Mouse (Mus musculus) layer of hippocampus, postnatal 14 days (tissue): Measurements from ENCODE around the gene Eci1. TPM values are rescaled to one million over a fixed set of nuclear protein-coding genes. Genes with fewer than 3 reads are reported as not detected.
"Not testable (repeated sequence)": the region's sequence is repeated elsewhere in the genome, so short reads cannot be mapped to it uniquely, and the experiment has no call there.

Experiments
- DNase-seq, 2 experiments: peaks; one replicate each; pipeline ENCODE4 v3.0.0; 2021 to 2022; ENCODE audit warnings: low spot score in 2 of 2, mixed read lengths in 1 of 2
- long read RNA-seq, 2 experiments: library from polyadenylated mRNA; stranded (forward); transcript quantifications; one replicate each; pipeline ENCODE4 v2.0.0; 2021
- total RNA-seq, 2 experiments: library from RNA; stranded (reverse); gene quantifications; 2 replicates each; pipeline ENCODE4 v1.2.3; 2021

Gene Eci1
- 10 to 100 TPM; 25.4 to 28.0 TPM for total RNA-seq
- long read RNA-seq, experiment 1, transcript Eci1-205 (7 exons, 1,137 nt) = major isoform, 14 of 17 reads
- long read RNA-seq, experiment 1, partial matches to known transcripts = 1 of 17 reads
- long read RNA-seq, experiment 1, other reads (novel, unspliced or antisense) = 2 of 17 reads
- long read RNA-seq, experiment 2, transcript Eci1-205 (7 exons, 1,137 nt) = major isoform, 19 of 31 reads
- long read RNA-seq, experiment 2, partial matches to known transcripts = 10 of 31 reads
- long read RNA-seq, experiment 2, other reads (novel, unspliced or antisense) = 2 of 31 reads

- DNase-seq = peak; percentile 88 to 94
Measured at GRCm38 (mm10) chr17:24426471-24427169, at the start of gene Eci1. Eci1 (plus strand) TSS chr17:24426641.

DNA sequence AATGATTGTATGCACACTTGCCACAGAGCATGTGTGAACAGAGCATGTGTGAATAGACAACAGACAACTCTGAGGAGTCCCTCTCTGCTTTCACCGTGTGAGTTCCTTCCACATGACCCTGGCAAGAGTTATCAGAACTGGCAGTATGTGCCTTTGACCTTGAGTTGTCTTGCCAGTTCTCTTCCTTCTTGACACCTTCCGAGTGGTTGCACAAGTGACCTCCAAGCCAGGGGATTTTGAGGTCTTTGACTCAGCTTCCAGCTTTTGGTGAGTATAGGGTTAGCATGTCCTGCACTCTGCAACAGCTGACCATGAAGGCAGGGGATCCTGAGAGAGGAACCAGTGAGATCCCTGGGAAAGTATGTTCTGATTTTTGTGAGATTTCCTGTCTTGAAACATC lies 47.9 kb upstream of the Eci1 start:
- DNase-seq = no peak

DNA sequence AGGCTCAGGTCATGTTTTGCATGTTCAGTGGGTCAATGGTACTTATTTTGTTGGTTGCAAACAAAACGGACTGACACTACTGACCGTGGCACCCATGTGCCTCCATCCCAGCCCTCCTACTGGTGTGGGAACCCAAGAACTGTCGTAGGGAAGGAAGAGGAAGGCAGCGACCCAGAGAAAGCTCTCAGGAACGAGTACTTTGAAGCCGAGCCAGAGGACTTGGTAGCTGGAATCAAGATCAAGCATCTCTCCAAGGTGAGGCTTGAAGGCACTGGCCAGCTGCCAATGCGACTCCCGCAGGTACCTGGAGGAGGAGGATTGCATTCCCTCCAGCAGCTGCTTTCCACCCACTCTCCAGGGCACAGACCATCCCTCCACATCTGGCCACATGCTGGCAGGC lies 42.7 kb upstream of the Eci1 start:
- no peak for DNase-seq

GRCm38 (mm10) chr17:24388711-24389110 lies 37.7 kb upstream of the Eci1 start:
- DNase-seq = no peak

GRCm38 (mm10) chr17:24389865-24390264 lies 36.6 kb upstream of the Eci1 start:
- peak; percentile 31 to 53 for DNase-seq

DNA sequence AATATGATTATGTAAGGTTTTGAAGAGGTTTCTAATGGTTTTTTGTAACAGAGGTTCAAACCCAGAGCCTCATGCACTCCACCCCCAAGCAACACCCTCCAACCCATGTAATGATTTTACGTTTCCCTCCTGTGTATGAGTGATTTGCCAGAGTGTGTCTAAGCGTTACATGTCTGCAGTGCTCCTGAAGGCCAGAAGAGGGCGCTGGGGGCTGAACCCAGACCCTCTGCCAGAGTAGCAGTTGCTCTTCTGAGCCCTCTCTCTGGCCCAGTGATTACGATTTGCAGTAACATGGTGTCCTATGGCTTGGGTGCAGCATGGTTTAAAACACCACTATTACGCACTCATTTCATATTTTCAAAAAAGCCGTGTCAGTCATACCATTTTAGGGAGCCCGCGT lies 35.3 kb upstream of the Eci1 start:
- no peak for DNase-seq

DNA sequence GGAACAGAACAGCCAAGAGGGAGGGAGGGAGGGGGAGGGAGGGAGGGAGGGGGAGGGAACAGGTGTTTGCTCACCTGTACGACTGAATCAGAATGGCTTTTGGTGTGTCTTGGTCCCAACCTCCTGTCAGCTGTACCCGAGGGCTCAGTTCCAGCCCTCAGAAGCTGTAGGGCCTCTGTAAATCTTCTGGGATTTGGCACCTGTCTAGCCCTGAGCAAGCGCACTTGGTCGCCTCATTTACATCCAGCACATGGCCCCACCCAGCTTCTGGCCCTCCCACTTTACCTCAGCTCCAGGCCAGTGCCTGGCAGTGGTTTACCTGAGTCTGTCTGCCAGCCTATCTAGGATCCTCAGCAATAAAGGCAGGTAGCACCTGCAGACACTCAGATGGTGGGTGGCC lies 32.9 kb upstream of the Eci1 start:
- no peak for DNase-seq

GRCm38 (mm10) chr17:24394456-24394855 lies 32.0 kb upstream of the Eci1 start:
- DNase-seq = no peak

GRCm38 (mm10) chr17:24402371-24402770 lies 24.1 kb upstream of the Eci1 start:
- DNase-seq = peak in 1 of 2 experiments; percentile 27

- no peak for DNase-seq
Measured at GRCm38 (mm10) chr17:24407116-24407803, 19.2 kb upstream of the Eci1 start.

DNA sequence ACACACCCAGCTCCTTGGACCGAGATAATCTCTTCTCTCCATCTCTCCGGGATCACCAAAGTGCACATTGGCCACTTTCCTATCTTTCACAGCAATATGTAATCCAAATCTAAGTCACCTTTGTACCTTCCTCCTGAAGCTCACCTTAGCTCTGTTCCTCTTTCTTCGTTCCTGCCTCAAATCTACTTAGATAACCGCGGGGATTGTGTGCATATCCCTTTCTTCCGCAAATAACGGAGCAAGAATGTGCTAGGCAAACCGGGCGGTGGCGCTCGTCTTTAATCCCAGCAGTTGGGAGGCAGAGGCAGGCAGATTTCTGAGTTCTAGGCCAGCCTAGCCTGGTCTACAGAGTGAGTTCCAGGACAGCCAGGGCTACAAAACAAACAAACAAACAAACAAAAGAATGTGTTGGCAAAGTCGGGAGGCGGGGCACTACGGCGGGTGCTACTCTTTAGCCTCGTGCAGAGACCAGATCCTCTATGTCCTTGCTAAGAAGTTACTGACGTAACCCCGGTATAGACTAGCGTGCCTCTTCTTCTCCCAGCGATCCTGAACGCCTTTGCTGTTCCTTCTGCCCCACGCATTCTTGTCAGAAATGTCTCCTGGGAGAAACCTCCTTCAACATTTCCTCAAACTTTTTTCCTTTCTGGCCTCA lies 12.8 kb upstream of the Eci1 start:
- no peak for DNase-seq

DNA sequence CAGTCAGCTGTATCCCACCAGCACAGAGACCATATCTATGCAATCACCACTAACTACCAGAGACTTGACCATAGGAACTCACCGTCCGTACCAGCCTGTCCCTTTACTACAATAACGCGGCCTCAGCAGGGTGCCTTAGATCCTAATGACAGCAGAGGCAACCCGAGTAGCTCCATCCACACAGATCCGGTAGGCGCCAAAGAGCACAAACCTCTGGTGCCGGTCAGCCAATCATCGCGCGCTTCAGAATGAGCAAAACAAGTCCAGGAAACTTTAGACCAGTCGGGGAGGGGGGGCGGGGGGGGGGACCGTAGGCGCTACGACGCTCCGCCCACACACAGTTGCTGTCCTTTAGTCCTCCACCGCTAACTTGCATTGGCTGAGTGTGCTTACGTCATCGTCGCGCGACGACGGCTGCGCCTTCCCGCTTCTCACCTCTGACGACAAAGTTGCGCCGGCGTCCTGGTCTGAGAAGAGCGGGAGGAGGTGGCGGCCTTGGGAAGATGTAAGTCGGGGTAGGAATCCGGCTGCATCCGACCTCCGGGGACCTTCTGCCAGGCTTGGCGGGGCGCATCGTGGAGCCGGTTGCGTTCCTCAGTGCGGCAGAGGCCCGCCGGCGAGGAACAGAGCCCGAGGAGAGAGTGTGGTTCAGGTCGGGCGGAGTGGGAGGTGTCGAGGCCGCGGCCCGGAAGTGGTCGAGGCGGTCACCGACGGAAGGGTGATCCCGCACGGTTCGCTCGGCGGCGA lies 12.0 kb upstream of the Eci1 start, which contains the start of gene Rnps1:
Gene Rnps1 (plus strand): TSS at position 336 of the 747 bp plus-strand sequence.
- peak; percentile 93 to 95 for DNase-seq

DNA sequence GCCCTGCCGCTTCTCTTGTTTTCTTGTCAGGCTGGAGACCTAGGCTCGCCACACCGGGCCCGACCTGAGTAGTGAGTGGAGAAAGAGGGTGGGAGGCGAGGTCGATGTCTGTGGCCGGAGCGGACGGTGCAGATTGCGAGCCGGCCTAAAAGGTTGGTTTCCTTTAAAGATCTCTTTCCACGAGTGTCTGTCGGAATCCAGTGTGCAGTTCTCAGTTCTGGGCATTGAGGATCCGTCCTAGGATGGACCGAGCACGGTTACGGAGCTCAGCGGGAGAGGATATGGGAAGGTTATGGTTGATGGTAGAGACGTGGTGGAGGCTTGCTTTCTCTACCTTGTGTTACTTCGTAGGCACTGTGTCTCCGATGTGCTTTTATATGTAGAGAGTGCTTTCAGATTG lies 11.4 kb upstream of the Eci1 start:
- no peak for DNase-seq

DNA sequence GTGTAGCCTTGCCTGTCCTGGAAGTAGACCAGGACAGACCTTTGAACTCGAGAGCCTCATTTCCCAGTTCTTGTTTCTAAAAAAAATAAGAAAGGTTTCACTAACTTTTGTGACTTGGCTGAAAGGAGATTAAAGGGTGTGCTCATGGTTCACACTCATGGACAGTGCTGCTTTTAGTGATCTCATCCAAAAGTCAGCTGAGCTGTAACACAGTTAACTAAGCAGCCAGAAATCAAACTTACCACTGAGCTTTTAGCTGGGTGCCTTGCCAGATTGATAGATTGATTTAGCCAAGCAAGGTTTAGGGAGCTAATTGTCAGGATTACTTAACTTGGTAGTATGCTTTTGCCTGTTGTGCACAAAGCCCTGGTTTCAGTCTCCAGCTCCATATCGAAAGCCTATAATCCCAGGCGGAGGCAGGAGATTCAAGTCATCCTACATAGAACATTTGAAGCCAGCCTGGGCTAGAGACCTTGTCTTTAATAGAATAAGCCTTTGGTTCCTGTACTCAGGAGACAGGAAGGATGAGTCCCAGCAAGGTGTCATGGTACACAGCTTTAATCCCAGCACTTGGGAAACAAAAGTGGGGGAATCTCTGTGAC lies 10.3 kb upstream of the Eci1 start:
- DNase-seq = no peak

DNA sequence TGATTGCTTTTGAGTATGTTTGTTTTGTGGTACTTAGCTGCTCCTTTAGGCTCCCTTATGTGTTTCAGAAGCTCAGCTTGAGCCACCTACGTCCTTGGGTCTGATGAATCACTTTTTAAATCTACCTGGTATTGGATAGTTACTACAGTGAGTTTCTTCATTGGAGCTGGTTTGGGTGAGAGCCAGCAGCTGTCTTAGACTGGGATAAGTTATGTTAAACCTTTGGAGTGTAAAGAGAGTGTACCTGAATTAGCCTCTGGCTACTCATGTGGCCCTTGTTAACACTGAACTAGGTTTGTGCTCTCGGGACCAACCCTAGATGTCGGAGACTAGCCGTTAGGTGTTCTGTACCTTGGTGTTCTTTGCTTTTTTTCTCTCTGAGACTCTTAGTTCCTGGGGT lies 3.3 kb upstream of the Eci1 start:
- no peak for DNase-seq

- no peak for DNase-seq
Measured at GRCm38 (mm10) chr17:24424489-24424888, 2.0 kb upstream of the Eci1 start.

DNA sequence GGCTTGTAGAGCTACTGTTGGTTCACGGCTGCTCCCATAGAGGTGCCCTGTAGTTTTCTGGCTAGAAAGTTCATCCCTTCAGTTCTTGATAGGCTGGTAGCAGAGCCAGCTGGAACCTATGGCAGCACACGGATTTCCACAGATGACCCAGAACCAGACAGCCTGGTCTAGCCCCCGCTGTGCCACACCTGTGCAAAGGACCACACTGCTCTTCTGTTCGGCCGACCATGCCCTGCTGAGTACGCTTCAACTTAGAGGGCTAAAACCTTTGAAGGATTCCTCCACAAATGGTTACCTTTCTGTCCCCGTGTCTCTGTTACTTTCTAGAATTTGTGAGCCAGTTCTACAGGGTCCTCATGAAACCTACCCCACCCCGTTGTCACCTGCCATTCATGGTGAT lies 1.1 kb upstream of the Eci1 start:
- not testable (repeated sequence) for DNase-seq

DNA sequence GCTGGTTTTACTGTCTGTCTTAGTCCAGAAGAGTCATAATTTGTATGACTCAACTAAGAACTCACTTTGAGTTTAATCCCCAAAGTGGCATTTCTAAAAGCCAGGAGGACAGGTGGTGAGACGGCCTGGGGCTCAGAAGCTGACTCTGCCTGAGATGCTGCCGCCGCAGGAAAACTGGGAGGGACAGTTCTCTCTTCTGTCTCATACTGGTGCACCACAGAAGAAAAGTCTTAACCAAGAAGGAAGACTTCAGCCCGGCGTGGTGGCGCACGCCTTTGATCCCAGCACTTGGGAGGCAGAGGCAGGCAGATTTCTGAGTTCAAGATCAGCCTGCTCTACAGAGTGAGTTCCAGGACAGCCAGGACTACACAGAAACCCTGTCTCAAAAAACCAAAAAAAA lies 536 bp upstream of the Eci1 start:
- DNase-seq = no peak

- no peak for DNase-seq
Measured at GRCm38 (mm10) chr17:24427170-24427557, 723 bp downstream of the Eci1 start.

DNA sequence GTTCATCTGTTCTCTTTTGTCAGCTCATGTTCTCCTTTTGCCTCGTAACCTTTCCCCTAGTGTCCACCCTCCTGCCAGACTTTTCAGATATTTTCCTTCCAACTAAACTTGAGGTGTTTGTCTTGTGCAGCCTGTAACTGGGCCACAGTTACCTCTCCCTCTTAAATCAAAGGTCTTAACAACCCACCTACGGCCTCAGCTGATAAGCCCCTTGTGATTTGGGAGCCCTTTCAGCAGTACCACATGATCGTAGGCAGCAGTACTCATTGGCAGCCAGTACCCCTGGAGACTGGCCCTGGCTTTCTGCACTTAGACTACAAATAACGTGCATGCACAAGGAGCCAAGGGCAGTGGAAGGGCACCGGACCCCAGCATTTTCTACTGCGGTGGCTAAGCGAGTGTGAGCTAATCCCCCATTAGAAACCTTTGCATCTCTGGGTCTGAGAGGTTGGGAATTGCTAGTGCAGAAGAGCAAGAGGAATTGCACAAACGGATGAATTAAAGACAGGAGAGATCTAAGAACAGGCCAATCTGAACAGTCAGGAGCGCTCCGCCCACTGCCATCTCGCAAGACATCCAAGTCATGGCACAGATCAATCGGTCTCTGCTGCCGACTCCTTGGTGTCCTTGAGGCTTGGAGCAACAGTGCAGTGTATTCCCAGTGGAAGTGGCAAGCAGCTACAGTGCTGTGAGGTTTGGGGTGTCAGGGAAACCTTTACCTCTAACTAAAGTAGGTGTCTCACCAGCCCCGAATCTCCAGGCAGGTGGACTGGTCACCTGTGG lies 3.0 kb downstream of the Eci1 start:
- DNase-seq = peak in 1 of 2 experiments; percentile 28
